Mouse (Mus musculus) midbrain, postnatal 0 days (tissue): ENCODE measurements at regions not wholly inside any gene's neighbourhood (a gene's known extent, or its start where the extent isn't known, plus 50 kb on each side); places are given as distances from the start of the nearest gene placed in this dataset.

Experiments used
- ATAC-seq: fragments of 200-750 bp; cut with Nextera tagmentation; 2 replicates; pipeline ENCODE4 v1.8.0; 2017; ENCODE audit warnings: moderate number of reproducible peaks, mild to moderate bottlenecking, moderate TSS enrichment, moderate library complexity; ENCODE audit not compliant: low FRiP score
- DNase-seq: peaks from one replicate; pipeline ENCODE4 v3.0.0-alpha.2; 2015; ENCODE audit warnings: low spot score
- H3K27ac ChIP-seq: fragments of 300-500 bp; sonication (generic); 2 replicates; pipeline ENCODE4 v1.5.1; 2014; ENCODE audit warnings: low read depth, mild to moderate bottlenecking, low read length, mixed read lengths
- H3K27me3 ChIP-seq: fragments of 300-500 bp; sonication (generic); 2 replicates; pipeline ENCODE4 v1.6.1; 2014; ENCODE audit warnings: low read length, control low read depth, mixed read lengths; ENCODE audit not compliant: insufficient read depth
- H3K36me3 ChIP-seq: fragments of 300-500 bp; sonication (generic); 2 replicates; pipeline ENCODE4 v1.6.1; 2014; ENCODE audit warnings: low read length, control low read depth, mixed read lengths; ENCODE audit not compliant: insufficient read depth
- H3K4me1 ChIP-seq: fragments of 300-500 bp; sonication (generic); 2 replicates; pipeline ENCODE4 v1.6.1; 2014; ENCODE audit warnings: mild to moderate bottlenecking, control low read depth, antibody characterized with exemption, low read length, mixed read lengths; ENCODE audit not compliant: insufficient read depth
- H3K4me2 ChIP-seq: fragments of 300-500 bp; sonication (generic); 2 replicates; pipeline ENCODE4 v1.6.1; 2014; ENCODE audit warnings: low read depth, mild to moderate bottlenecking, low read length, mixed read lengths; ENCODE audit not compliant: poor library complexity, severe bottlenecking
- H3K4me3 ChIP-seq: fragments of 300-500 bp; sonication (generic); 2 replicates; pipeline ENCODE4 v1.5.1; 2014; ENCODE audit warnings: low read depth, mild to moderate bottlenecking, low read length, moderate library complexity
- H3K9ac ChIP-seq: fragments of 300-500 bp; sonication (generic); replicated peaks from 2 replicates; pipeline ENCODE4 v1.6.1; 2014; ENCODE audit warnings: mild to moderate bottlenecking, low read length, moderate library complexity, mixed read lengths; ENCODE audit not compliant: poor library complexity, severe bottlenecking
- H3K9me3 ChIP-seq: fragments of 300-500 bp; sonication (generic); 2 replicates; pipeline ENCODE4 v1.6.1; 2016; ENCODE audit warnings: low read length, control low read depth
- CTCF ChIP-seq: IDR thresholded peaks from 2 replicates; pipeline ENCODE4 v1.5.1; 2016; ENCODE audit warnings: antibody characterized with exemption, mild to moderate bottlenecking
- WGBS: fragments of 180-500 bp; shearing (Covaris S2); extraction: QIAGEN DNeasy Blood & Tissue Kit; methylation state at CpG from one replicate; pipeline ENCODE4 v1.1.7; 2014; 5-methylcytosine and 5-hydroxymethylcytosine counted together

DNA sequence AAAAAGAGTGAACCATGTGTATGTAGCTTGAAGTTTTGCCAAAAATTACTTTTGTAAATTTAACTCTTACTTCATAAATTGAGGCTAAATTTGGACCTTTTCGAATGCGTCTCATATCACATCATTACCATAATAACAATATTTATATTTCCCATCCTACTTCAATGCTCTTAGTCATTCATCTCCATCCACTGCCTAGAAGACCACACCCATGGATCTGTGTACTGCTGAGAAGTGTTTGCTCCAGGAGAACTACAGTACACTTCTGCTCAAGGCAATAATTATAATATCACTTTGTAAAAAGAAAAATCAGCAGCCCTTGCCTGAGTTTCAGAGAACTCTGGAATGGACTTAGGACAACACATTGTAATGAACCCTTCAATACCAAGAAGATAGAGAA, 133.6 kb downstream of the Mat2b start:
- TF ChIP-seq CTCF: no peak
- Histone ChIP-seq H3K9ac (no peak overlapping the region), H3K27me3 (no peaks in the 10 kb centered on the region), H3K36me3 (no peaks in the 10 kb centered on the region), H3K4me1 (no peaks in the 10 kb centered on the region), H3K4me2 (no peak overlapping the region), H3K9me3 (no peaks in the 10 kb centered on the region), H3K27ac (no peak overlapping the region), H3K4me3 (no peak overlapping the region)
- ATAC-seq: no peak
- WGBS: 95% methylated on average over 2 of the region's 2 CpGs
- no peak for DNase-seq

DNA sequence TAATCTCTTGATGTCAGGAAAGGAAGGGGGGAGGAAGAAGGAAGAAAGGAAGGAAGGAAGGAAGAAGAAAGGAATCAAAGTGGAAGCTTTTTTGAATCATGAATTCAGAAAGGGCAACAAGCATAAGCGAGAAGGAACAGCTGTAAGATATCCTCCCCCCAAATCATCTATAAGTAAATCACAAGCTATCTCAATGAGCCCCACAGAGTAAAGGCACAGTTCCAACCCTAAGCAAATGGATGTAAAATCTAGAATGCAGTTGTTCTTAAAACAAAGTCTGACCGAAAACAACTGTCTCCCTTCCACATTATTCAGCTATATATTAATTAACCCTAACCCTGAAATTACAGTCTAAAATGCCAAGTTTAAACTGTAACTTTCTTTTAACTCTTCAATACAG, 136.5 kb downstream of the Mat2b start:
- Histone ChIP-seq H3K27ac (no peak overlapping the region), H3K36me3 (no peaks in the 10 kb centered on the region), H3K4me3 (no peak overlapping the region), H3K9me3 (no peaks in the 10 kb centered on the region), H3K4me2 (no peak overlapping the region), H3K4me1 (no peaks in the 10 kb centered on the region), H3K27me3 (no peaks in the 10 kb centered on the region), H3K9ac (no peak overlapping the region)
- WGBS: 89% methylated on average over 2 of the region's 2 CpGs
- DNase-seq (no peak), ATAC-seq (no peak)
- no peak for TF ChIP-seq CTCF

DNA sequence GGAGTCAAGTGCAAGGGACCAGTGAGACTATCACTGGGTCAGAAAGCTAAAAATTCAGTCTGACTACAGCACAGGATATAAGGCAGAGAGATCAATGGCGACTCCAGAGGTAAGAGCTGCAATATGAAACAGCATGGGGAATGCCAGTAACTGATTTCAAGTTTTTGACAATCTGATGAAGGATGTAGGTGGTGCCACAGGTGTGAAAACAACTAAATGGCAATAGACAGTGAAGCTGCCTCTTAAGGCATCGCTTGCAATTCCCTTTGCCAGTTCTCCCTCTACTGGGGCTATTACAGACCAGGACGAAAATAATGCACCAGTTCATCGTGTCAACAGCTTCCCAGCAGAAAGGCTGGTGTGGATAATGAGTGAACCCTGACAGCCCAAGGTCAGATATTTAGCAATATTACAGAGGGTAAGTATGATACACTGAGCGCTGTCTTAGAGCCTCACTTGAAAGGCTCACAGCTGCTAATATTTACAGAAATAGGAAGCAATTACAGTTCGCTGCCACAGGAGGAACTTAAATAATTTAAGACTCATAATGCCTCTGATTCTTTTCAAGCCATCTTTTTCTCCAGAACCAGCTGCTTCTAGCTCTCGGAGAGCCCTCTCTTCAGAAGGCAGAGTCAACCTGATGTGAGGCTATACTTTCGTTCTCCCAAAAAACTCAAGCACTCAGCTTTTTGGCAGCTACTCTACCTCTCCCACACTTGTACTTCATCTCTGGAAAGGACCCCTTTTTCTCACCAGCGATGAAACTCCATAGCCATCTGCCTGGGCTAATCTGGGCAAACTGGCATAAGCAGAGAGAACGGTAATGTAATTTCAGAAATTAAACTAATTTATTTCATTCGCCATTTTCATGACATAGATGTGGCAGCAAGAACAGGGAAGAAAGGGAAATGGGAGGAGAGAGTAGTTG, 139.9 kb downstream of the Mat2b start:
- no peaks in the 10 kb centered on the region for H3K9me3 ChIP-seq
- no peak for TF ChIP-seq CTCF
- H3K27ac ChIP-seq: no peak overlapping the region
- no peaks in the 10 kb centered on the region for H3K27me3 ChIP-seq
- H3K4me3 ChIP-seq: no peak overlapping the region
- H3K4me2 ChIP-seq: no peak overlapping the region
- DNase-seq: no peak
- no peaks in the 10 kb centered on the region for H3K36me3 ChIP-seq
- no peaks in the 10 kb centered on the region for H3K4me1 ChIP-seq
- 70% methylated on average over 11 of the region's 11 CpGs for WGBS
- no peak for ATAC-seq
- H3K9ac ChIP-seq: no peak overlapping the region

DNA sequence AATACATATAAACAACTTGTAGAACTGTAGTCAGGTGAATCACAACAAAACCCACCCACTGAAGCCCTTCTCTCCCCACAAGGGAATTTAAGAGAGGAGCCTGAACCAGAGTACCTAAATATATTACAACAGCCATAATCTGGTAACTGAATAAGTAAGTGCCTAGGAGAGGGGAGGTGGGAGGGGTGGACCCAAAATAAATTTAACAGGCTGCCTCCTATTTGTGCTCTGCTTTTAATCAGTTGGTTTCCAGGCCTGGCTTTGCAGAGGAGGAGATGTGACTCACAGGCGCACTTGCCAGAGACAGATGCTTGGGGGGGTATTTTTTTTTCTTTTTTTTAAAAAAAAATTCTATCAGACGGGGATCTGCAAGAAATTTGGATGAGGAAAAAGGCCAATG, 142.9 kb downstream of the Mat2b start:
- ATAC-seq (no peak), DNase-seq (no peak)

DNA sequence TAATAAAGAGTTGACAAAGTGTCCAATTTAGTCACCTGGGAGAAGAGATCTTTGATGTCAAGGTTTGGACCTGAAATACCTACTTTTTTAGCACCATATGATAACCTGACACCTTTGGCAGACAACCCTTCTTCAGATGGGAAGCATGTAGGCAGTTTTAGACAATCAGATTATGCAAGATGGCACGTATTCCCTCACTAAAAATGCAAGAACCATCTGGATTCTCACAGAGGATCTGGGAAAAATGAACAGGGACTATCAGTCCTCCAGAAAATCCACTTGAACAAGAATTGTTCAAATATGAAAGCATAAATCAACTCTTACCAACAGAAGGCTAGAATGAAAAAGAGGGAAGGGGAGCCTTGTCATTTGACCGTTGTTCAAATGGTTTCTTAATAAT, 148.4 kb downstream of the Mat2b start:
- H3K9ac ChIP-seq: no peak overlapping the region
- H3K4me1 ChIP-seq: no peaks in the 10 kb centered on the region
- no peak overlapping the region for H3K27ac ChIP-seq
- H3K27me3 ChIP-seq: no peaks in the 10 kb centered on the region
- H3K4me3 ChIP-seq: no peak overlapping the region
- no peaks in the 10 kb centered on the region for H3K36me3 ChIP-seq
- no peak for ATAC-seq
- no peak for DNase-seq
- no peaks in the 10 kb centered on the region for H3K9me3 ChIP-seq
- no peak overlapping the region for H3K4me2 ChIP-seq
- 80% methylated on average over 2 of the region's 2 CpGs for WGBS
- no peak for TF ChIP-seq CTCF

More for the DNA sequence above, 142.9 kb downstream of the Mat2b start:
- Histone ChIP-seq H3K9ac (no peak overlapping the region), H3K4me1 (no peaks in the 10 kb centered on the region), H3K27ac (no peak overlapping the region), H3K27me3 (no peaks in the 10 kb centered on the region), H3K36me3 (no peaks in the 10 kb centered on the region), H3K4me2 (no peak overlapping the region), H3K4me3 (no peak overlapping the region), H3K9me3 (no peaks in the 10 kb centered on the region)
- no peak for TF ChIP-seq CTCF
- WGBS: 69% methylated on average over 2 of the region's 2 CpGs

DNA sequence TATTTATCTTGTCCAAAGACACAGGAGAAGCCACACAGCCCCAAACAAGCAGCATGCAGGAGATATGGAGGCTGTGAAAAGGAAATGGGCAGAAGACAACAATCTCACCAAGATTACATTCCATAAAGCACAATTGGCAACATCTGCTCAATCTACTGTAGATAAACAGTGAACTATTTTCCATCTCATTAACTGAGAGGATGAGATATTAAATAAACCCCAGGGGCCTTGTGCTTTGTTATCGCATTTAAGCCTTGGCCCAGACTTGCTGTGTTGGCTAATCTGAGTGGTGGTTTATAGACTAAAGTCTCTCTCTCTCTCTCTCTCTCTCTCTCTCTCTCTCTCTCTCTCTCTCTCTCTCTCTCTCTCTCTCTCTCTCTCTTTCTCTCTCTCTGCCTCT, 149.5 kb downstream of the Mat2b start:
- DNase-seq (no peak), ATAC-seq (no peak)
- WGBS: 73% methylated on average over 1 of the region's 1 CpGs
- H3K9ac ChIP-seq: no peak overlapping the region
- no peak overlapping the region for H3K4me2 ChIP-seq
- H3K27ac ChIP-seq: no peak overlapping the region
- no peaks in the 10 kb centered on the region for H3K9me3 ChIP-seq
- H3K36me3 ChIP-seq: no peaks in the 10 kb centered on the region
- H3K4me1 ChIP-seq: no peaks in the 10 kb centered on the region
- no peak overlapping the region for H3K4me3 ChIP-seq
- no peak for TF ChIP-seq CTCF
- no peaks in the 10 kb centered on the region for H3K27me3 ChIP-seq
